Comparison of ENCODE assay signal across 8 mouse cellular contexts in the genomic region with DNA sequence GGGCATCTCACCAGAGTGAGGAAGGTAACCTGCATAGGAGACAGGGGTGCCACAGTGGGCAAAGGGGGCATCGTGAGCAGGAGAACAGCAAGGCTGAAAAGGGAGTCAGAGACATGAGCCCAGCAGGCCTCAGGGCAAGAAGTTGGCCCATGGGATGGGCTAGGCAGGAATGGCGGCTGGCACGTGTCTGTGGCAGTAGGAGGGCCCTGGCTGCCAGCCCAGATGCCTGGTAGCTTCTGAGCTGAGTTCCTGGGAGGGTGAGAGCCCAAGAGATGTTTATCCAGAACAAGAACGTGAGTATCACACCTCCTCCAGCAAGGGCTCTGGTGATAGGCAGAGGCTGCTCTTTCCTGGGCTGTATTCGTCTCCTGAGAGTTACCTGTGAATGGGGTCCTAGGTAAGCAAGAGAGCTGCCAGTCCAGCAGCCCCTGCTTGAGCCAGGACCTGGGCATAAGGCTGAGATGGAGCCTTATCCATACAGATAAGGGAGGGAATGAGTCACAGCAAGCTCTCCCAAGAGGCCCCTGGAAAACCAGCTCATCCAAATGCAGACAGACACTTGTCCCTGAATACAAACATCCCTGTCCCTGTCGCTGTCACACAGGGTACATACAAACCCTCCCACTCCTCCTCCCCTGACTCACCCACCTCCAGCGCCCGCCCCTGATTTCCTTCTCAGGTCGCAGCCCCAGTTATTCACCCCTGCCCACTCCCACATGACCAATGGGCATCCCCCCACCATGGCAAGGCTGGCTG. TPM values are rescaled to one million over a fixed set of nuclear protein-coding genes. Genes with fewer than 3 reads are reported as not detected.
DNase-seq lines count a peak whose midpoint lies in the region; ATAC-seq lines count a peak whose summit lies in the region.

No protein-coding gene starts in this region.

- H3K27me3 ChIP-seq in forebrain, embryonic 13.5 days = peaks cover 23% of the 10 kb centered on the region
- H3K27me3 ChIP-seq in forebrain, embryonic 11.5 days (ENCODE audit: control insufficient read depth, insufficient read depth, low read length) = peaks cover 14% of the 10 kb centered on the region

- DNase-seq in forebrain, embryonic 11.5 days (ENCODE audit: low spot score) = no peak
- peak; percentile 76 for DNase-seq in MN1 (ENCODE audit: low spot score)
- peak; percentile 66 to 69 for DNase-seq in frontal cortex, postnatal 36 days (ENCODE audit: low spot score in 2 of 2)
- peak; percentile 86 for DNase-seq in kidney, postnatal 10 days
- no peak for DNase-seq in natural killer cell, adult 2 months (ENCODE audit: low spot score in 2 of 2)
- DNase-seq in cerebellum, adult 9-11 months = no peak

- no peak overlapping the region for H3K9ac ChIP-seq in forebrain, embryonic 13.5 days
- no peak overlapping the region for H3K9ac ChIP-seq in forebrain, embryonic 11.5 days (ENCODE audit: low read length)

- H3K4me1 ChIP-seq in forebrain, embryonic 13.5 days = peaks cover 48% of the 10 kb centered on the region
- H3K4me1 ChIP-seq in forebrain, embryonic 11.5 days (replicated peaks; ENCODE audit: control insufficient read depth, insufficient read depth, low read length) = peaks cover 5% of the 10 kb centered on the region

- peak; percentile 44 for ATAC-seq in forebrain, embryonic 13.5 days
- ATAC-seq in forebrain, embryonic 11.5 days (replicated peaks; ENCODE audit: low FRiP score) = no peak
- peak; percentile 31; the same call in 1 of the 2 replicates for ATAC-seq in megakaryocyte-erythroid progenitor cell, adult 5-6 weeks (replicated peaks; ENCODE audit: low FRiP score, low TSS enrichment, poor library complexity, severe bottlenecking)

- peak overlapping the region; percentile 21; the same call in 1 of the 2 replicates for H3K27ac ChIP-seq in forebrain, embryonic 13.5 days
- no peak overlapping the region for H3K27ac ChIP-seq in forebrain, embryonic 11.5 days (ENCODE audit: low read depth, low read length)

- H3K4me3 ChIP-seq in forebrain, embryonic 13.5 days = no peak overlapping the region
- H3K4me3 ChIP-seq in forebrain, embryonic 11.5 days (ENCODE audit: low read depth, low read length) = no peak overlapping the region

- H3K4me2 ChIP-seq in forebrain, embryonic 13.5 days = no peak overlapping the region
- no peak overlapping the region for H3K4me2 ChIP-seq in forebrain, embryonic 11.5 days (ENCODE audit: low read depth, low read length, severe bottlenecking)

- no peaks in the 10 kb centered on the region for H3K36me3 ChIP-seq in forebrain, embryonic 13.5 days (ENCODE audit: poor library complexity, severe bottlenecking)
- no peaks in the 10 kb centered on the region for H3K36me3 ChIP-seq in forebrain, embryonic 11.5 days (ENCODE audit: control insufficient read depth, insufficient read depth, low read length)

- 46% methylated on average over 9 of the region's 9 CpGs for WGBS in forebrain, embryonic 13.5 days
- 63% methylated on average over 9 of the region's 9 CpGs for WGBS in forebrain, embryonic 11.5 days

- H3K9me3 ChIP-seq in forebrain, embryonic 13.5 days (replicated peaks) = no peaks in the 10 kb centered on the region
- H3K9me3 ChIP-seq in forebrain, embryonic 11.5 days (ENCODE audit: control insufficient read depth, low read length) = no peaks in the 10 kb centered on the region

RNA-seq across cellular contexts. Expression of gene Tns1, which starts 2.2 kb away (rescaled TPM):
- polyA plus RNA-seq in forebrain, embryonic 13.5 days (2015; fragmentation: Nextera tagmentation; extraction: Ambion mirVana) = 10.4 and 10.6 TPM in 2 replicates
- 15.6 and 17.1 TPM in 2 replicates for polyA plus RNA-seq in forebrain, embryonic 11.5 days (2014; fragmentation: Nextera tagmentation; extraction: Ambion mirVana)
- 62.1 and 69.2 TPM in 2 replicates for total RNA-seq in megakaryocyte-erythroid progenitor cell, adult 5-6 weeks (2014; fragmentation: Nextera tagmentation)
- total RNA-seq in megakaryocyte-erythroid progenitor cell, adult 5-6 weeks (2017) = 17.3 and 25.3 TPM in 2 replicates

RNA-seq across cellular contexts. Expression of gene Rufy4, which starts 3.3 kb away (rescaled TPM):
- polyA plus RNA-seq in forebrain, embryonic 13.5 days (2015; fragmentation: Nextera tagmentation; extraction: Ambion mirVana) = 0.19 and 0.26 TPM in 2 replicates
- 0.24 and 0.27 TPM in 2 replicates for polyA plus RNA-seq in forebrain, embryonic 11.5 days (2014; fragmentation: Nextera tagmentation; extraction: Ambion mirVana)
- total RNA-seq in megakaryocyte-erythroid progenitor cell, adult 5-6 weeks (2014; fragmentation: Nextera tagmentation) = not detected in 2 replicates
- total RNA-seq in megakaryocyte-erythroid progenitor cell, adult 5-6 weeks (2017) = 0.70 TPM in 1 of 2 replicates, not detected in the other

RNA-seq across cellular contexts. Expression of gene Cxcr2, which starts 31.8 kb away (rescaled TPM):
- 0.14 TPM in 1 of 2 replicates, not detected in the other for polyA plus RNA-seq in forebrain, embryonic 13.5 days (2015; fragmentation: Nextera tagmentation; extraction: Ambion mirVana)
- 0.12 and 0.17 TPM in 2 replicates for polyA plus RNA-seq in forebrain, embryonic 11.5 days (2014; fragmentation: Nextera tagmentation; extraction: Ambion mirVana)
- total RNA-seq in megakaryocyte-erythroid progenitor cell, adult 5-6 weeks (2014; fragmentation: Nextera tagmentation) = 1.5 TPM in 1 of 2 replicates, not detected in the other
- 0.38 and 0.57 TPM in 2 replicates for total RNA-seq in megakaryocyte-erythroid progenitor cell, adult 5-6 weeks (2017)

Comparison
In these comparisons a context has a peak if more than half of its experiments do, and no peak if none do; other contexts are left out.
1. DNase-seq: peak in MN1 (single experiment), frontal cortex, postnatal 36 days (2 of 2) and kidney, postnatal 10 days (single experiment); none in forebrain, embryonic 11.5 days (single experiment), natural killer cell, adult 2 months (0 of 2) and cerebellum, adult 9-11 months (single experiment).